Mouse (Mus musculus) limb, embryonic 15.5 days (tissue): ENCODE results near the gene Cuedc1. TPM values are rescaled to one million over a fixed set of nuclear protein-coding genes. Genes with fewer than 3 reads are reported as not detected.

Experiments
- ATAC-seq: fragments of 200-750 bp; cut with Nextera tagmentation; 2 replicates; pipeline ENCODE4 v1.8.0; 2017; ENCODE audit warnings: low read depth, moderate TSS enrichment; ENCODE audit not compliant: insufficient number of reproducible peaks, low FRiP score, low TSS enrichment
- H3K27ac ChIP-seq: fragments of 300-500 bp; sonication (generic); 2 replicates; pipeline ENCODE4 v1.5.1; 2015; ENCODE audit warnings: moderate library complexity, mild to moderate bottlenecking, inconsistent platforms
- H3K27me3 ChIP-seq: fragments of 300-500 bp; sonication (generic); 2 replicates; pipeline ENCODE4 v1.6.1; 2015; ENCODE audit warnings: inconsistent platforms
- H3K36me3 ChIP-seq: fragments of 300-500 bp; sonication (generic); 2 replicates; pipeline ENCODE4 v1.6.1; 2015; ENCODE audit warnings: inconsistent platforms
- H3K4me1 ChIP-seq: fragments of 300-500 bp; sonication (generic); 2 replicates; pipeline ENCODE4 v1.6.1; 2015; ENCODE audit warnings: inconsistent platforms
- H3K4me2 ChIP-seq: fragments of 300-500 bp; sonication (generic); 2 replicates; pipeline ENCODE4 v1.6.1; 2015; ENCODE audit warnings: mild to moderate bottlenecking, inconsistent platforms
- H3K4me3 ChIP-seq: fragments of 300-500 bp; sonication (generic); 2 replicates; pipeline ENCODE4 v1.5.1; 2015; ENCODE audit warnings: mild to moderate bottlenecking, inconsistent platforms
- H3K9ac ChIP-seq: fragments of 300-500 bp; sonication (generic); 2 replicates; pipeline ENCODE4 v1.6.1; 2015; ENCODE audit warnings: inconsistent platforms
- H3K9me3 ChIP-seq: fragments of 300-500 bp; sonication (generic); 2 replicates; pipeline ENCODE4 v1.6.1; 2016; ENCODE audit warnings: inconsistent platforms
- WGBS: fragments of 180-500 bp; shearing (Covaris S2); methylation state at CpG from one replicate; pipeline ENCODE4 v1.1.7; 2015; 5-methylcytosine and 5-hydroxymethylcytosine counted together
- polyA plus RNA-seq: library from polyadenylated mRNA; unstranded; fragments of >200 nt; fragmentation: Nextera tagmentation; extraction: Ambion mirVana; gene quantifications from 2 replicates; pipeline ENCODE4 v1.2.1, GENCODE M21; 2015

The Cuedc1 gene
- polyA plus RNA-seq, 1 experiment from 2014 or later: 32.1 TPM

DNA sequence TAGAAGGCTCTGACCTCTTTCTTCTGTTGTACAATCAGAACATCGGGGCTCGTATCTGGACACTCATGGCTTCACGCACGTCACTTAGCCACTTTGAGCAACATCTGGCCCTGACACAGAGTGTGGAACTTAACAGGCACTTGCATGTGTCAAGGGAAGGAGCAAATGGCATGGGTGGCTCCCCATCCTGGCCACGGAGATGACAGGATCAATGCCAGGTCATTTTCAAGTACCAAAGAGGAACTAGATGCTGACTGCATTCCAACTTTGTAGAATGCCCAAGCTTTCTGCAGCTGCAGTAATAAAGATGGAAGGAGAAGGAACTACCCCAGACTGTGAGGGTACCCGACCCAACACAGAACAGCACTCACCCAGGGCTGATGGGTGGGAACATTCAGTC lies 120.3 kb downstream of the Cuedc1 start:
- 77% methylated on average over 6 of the region's 6 CpGs for WGBS
- Histone ChIP-seq H3K36me3 (no peaks in the 10 kb centered on the region), H3K4me2 (no peak overlapping the region), H3K27me3 (no peaks in the 10 kb centered on the region), H3K27ac (no peak overlapping the region), H3K9me3 (no peaks in the 10 kb centered on the region), H3K4me3 (no peak overlapping the region), H3K9ac (no peak overlapping the region), H3K4me1 (peaks cover 8% of the 10 kb centered on the region)
- no peak for ATAC-seq

DNA sequence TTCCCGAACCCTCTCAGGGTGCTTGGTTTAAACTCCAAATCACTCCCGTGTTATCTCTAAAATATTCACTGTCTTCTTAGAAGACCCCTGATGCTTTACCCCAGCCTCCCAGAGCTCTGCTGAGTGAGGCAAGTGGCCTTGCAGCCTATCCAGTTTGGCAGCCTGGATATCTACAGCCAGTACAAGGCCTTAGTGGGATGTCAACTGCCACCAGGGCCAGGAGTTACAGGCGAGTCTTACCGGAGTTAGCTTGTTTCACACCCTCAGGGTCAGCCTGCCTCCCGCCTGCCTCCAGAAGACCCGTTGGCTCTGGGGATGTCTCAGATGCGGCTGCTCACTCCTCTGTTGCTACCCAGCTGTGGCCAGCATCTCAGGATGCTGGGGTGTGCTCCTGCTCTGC lies 120.7 kb downstream of the Cuedc1 start:
- ATAC-seq: no peak

DNA sequence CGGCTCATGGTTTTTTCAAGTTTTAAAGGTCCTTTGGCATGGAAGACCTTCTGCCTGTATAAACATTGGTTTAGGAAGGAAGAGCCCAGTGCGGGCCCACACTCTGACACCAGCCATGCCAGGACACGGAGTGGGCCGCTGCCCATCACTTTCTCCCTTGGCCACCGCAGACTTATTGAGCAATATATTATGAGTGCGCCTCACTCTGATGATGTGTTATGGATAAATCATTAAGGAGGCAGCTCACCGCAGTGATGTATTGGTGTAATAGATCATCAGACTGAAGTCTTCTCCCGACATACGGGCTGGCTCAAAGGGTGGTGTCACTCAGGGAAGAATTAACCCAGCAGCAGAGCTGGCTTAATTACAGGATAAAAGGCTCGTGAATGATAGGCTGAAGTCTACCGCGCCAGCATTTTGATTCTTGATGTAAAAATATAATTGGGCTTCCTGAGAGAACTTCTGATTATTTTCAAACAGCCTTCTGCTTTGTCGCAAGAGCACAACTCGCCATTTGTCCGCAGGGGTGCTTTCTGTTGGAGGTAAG lies 124.1 kb downstream of the Cuedc1 start:
- Histone ChIP-seq H3K36me3 (no peaks in the 10 kb centered on the region), H3K9me3 (no peaks in the 10 kb centered on the region), H3K27ac (no peak overlapping the region), H3K27me3 (no peaks in the 10 kb centered on the region), H3K4me1 (no peaks in the 10 kb centered on the region), H3K4me3 (no peak overlapping the region), H3K4me2 (no peak overlapping the region), H3K9ac (no peak overlapping the region)
- no peak for ATAC-seq
- 83% methylated on average over 15 of the region's 15 CpGs for WGBS

More for the DNA sequence above, 120.7 kb downstream of the Cuedc1 start:
- Histone ChIP-seq H3K4me3 (no peak overlapping the region), H3K9me3 (no peaks in the 10 kb centered on the region), H3K27me3 (no peaks in the 10 kb centered on the region), H3K9ac (no peak overlapping the region), H3K4me2 (no peak overlapping the region), H3K27ac (no peak overlapping the region), H3K4me1 (peaks cover 8% of the 10 kb centered on the region), H3K36me3 (no peaks in the 10 kb centered on the region)
- 49% methylated on average over 7 of the region's 7 CpGs for WGBS

DNA sequence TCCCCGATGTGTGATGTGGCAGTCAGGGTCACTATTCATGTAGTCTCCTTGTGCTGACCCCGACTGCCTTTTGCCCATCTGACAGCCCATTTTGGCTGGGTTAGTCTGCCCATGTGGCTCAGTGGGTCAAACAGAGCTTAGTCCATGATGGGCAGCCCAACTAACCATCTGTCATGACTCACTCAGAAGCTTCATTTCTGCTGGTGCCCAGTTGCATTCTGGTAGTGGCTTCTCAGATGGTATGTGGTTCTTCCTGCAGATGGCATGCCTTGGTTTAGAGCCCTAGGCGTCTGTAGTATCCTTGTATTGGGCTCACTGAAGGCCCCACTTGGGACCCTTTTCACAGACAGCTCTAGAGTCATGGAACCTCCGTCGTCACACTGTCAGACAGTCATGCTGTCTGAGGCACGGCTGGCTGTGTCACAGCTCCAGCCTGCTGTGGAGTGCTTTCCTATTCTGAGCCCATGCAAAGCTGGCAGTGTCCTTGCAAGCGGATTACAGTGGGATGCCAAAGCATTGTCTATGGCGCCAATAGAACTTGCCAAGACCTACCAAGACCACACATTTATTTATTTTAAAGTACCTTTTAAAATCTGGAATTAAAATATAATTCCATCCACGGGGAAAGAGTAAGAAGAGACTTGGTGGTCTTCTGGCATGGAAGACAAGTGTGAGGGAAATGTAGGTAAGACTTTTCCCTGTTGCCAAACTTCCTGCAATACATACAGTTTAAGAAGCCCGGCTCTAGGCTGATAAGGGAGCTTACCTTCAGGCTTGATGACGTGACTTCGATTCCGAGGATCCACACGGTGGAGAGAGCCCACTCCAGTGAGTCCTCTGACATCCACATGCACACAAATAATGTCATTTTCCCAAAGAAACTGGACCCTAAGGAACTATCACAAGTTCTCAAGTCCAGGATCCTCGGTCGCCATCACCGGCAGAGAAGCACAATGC lies 129.4 kb downstream of the Cuedc1 start:
- 90% methylated on average over 17 of the region's 17 CpGs for WGBS
- no peak overlapping the region for H3K4me3 ChIP-seq
- no peaks in the 10 kb centered on the region for H3K27me3 ChIP-seq
- no peak for ATAC-seq
- no peaks in the 10 kb centered on the region for H3K36me3 ChIP-seq
- H3K9me3 ChIP-seq: no peaks in the 10 kb centered on the region
- H3K4me1 ChIP-seq: 0 out of 2 replicates have a peak, but pooled peaks cover 3% of the 10 kb centered on the region
- no peak overlapping the region for H3K9ac ChIP-seq
- H3K4me2 ChIP-seq: no peak overlapping the region
- no peak overlapping the region for H3K27ac ChIP-seq

DNA sequence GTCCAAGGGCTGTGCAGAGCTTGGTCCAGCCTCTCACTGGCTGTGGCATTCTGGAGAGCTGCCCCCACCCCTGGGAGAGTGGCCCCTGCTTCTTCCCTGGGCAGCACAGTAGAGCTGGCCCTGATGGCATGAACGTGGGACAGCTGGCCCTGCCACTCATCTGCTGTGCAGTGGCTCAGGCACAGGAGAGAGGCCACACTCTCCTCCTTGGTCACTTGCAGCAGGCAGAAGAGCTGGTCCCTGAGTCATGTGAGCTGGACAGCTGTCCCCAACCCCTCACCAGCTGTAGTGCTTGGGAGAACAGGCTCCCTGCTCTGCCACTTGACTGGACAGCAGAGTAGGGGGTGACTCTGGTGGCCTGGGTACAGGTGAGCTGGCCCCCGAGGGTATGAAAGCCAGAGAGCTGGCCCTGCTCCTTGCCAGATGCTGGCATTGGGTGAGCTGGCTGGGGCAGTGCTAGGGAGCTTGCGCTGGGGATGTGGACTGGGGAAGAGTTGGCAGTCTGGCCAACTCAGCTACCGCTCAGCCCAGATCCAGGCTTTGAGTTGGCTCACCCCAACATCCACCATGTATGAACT lies 133.4 kb downstream of the Cuedc1 start:
- Histone ChIP-seq H3K36me3 (no peaks in the 10 kb centered on the region), H3K4me3 (no peak overlapping the region), H3K4me1 (peaks cover 32% of the 10 kb centered on the region), H3K9ac (no peak overlapping the region), H3K9me3 (no peaks in the 10 kb centered on the region), H3K27me3 (no peaks in the 10 kb centered on the region), H3K27ac (0 out of 2 replicates have a peak overlapping the region, but pooled peaks have one; percentile 7), H3K4me2 (no peak overlapping the region)
- ATAC-seq: peak; percentile 76
- 76% methylated on average over 4 of the region's 4 CpGs for WGBS

DNA sequence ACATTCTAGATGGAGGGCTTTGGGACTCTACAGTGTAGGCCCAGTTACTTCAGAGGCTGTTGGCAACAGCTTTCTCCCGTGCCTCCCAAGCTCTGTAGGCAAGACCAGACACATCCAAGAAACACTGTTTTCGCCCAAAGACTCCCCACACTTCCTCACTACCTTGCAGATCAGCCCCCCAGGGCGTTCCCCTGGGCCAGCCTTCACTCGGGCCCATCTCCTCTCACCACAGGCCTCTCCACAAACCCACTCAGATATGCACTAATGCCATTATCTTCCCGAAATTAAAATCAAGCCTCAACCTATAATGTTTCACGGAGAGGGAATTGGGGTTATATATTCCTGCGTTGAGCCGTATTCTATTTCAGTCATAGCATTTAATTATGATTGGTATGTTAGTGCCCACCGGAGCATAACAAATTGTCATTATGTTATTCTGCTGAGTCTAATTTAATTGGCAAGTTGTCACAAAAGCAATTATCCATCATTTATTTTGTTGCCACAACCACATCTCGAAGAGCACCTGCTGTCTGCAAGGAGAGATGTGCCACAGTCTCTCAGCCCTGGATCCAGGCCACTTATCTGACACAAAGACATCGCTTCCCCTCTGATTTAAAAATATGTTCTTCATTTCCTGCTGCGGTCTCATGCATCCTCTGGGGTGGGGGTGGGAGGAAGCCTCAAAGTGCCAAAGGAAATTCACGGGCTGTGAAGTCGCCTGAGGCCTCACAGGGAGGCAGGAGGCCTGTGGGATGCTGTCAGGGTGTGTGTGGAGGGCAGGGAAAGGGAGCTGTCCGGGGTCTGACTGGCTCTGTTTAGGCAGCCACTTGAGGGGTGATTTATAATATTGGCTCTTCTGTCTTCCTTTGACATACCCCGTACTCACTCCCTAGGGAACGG lies 135.9 kb downstream of the Cuedc1 start:
- peaks cover 32% of the 10 kb centered on the region for H3K4me1 ChIP-seq
- H3K4me3 ChIP-seq: no peak overlapping the region
- H3K36me3 ChIP-seq: no peaks in the 10 kb centered on the region
- no peak overlapping the region for H3K4me2 ChIP-seq
- H3K9me3 ChIP-seq: no peaks in the 10 kb centered on the region
- no peak overlapping the region; the same call in 1 of the 2 replicates for H3K27ac ChIP-seq
- 30% methylated on average over 17 of the region's 17 CpGs for WGBS
- H3K9ac ChIP-seq: no peak overlapping the region
- ATAC-seq: no peak
- no peaks in the 10 kb centered on the region for H3K27me3 ChIP-seq

DNA sequence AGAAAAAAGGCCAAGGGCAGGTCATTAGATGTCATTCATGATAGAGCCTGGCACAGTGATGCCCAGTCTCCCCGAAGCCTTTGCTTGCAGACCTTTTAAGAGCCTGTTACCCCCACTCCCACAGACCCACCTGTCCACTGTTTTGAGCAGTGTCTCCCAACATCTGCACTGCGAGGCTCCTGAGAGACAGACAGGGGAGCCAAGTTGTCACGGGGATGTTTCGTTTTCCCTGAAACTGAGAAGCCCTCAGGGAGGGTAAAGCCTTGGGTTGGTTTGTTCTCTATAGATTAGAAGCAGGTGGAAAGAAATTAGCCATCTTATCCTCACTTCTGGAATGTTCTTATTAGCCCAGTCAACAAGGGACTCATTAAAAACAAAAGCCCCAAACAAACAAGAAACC lies 136.9 kb downstream of the Cuedc1 start:
- no peaks in the 10 kb centered on the region for H3K36me3 ChIP-seq
- ATAC-seq: no peak
- 20% methylated on average over 4 of the region's 4 CpGs for WGBS
- peaks cover 32% of the 10 kb centered on the region for H3K4me1 ChIP-seq
- no peak overlapping the region for H3K4me2 ChIP-seq
- H3K4me3 ChIP-seq: no peak overlapping the region
- H3K27ac ChIP-seq: no peak overlapping the region
- H3K27me3 ChIP-seq: no peaks in the 10 kb centered on the region
- H3K9ac ChIP-seq: no peak overlapping the region
- H3K9me3 ChIP-seq: no peaks in the 10 kb centered on the region

DNA sequence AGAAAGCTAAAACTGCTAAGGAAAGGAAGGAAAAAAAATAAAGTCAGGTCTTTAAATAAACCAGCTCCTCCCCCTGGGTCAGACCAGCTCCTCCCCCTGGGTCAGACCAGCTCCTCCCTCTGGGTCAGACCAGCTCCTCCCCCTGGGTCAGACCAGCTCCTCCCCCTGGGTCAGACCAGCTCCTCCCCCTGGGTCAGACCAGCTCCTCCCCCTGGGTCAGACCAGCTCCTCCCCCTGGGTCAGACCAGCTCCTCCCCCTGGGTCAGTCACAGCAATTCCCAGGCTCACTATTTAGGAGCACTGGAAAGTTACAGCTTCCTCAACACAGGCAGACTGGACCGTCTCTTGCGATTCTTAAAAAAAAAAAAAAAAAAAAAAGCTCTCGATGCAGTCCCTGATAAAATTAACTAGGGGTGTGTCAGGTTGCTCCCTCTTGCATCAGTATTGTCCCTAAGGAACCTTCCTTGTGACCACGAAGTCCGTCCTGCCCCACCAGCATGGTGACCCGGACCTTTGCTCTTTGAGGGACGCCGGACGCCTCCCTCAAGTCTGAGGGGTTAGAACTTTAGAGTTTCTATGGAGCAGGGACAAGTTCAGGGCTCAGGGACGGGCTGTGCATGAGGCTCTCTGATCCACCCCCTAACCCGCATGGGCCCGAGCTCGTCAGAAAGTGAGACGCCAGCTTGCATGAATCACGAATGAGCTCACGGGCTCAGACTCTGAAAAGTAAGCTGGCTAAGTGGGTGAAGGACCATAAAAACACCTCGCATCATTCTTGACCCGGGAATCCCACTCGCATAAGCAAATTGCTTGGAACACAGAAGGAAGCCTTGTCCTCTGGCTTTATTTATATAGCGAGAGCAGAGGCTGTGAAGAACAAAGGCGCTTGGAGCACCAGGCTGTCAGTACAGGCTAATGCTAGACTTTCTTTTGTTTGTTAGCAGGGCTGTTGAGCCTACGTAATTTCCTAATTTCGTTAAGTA lies 137.7 kb downstream of the Cuedc1 start:
- no peak for ATAC-seq
- Histone ChIP-seq H3K4me2 (peak overlapping the region; percentile 29; the same call in 1 of the 2 replicates), H3K9ac (no peak overlapping the region), H3K9me3 (no peaks in the 10 kb centered on the region), H3K27ac (no peak overlapping the region), H3K4me3 (no peak overlapping the region), H3K4me1 (peaks cover 34% of the 10 kb centered on the region), H3K36me3 (no peaks in the 10 kb centered on the region), H3K27me3 (no peaks in the 10 kb centered on the region)
- WGBS: 15% methylated on average over 23 of the region's 23 CpGs

DNA sequence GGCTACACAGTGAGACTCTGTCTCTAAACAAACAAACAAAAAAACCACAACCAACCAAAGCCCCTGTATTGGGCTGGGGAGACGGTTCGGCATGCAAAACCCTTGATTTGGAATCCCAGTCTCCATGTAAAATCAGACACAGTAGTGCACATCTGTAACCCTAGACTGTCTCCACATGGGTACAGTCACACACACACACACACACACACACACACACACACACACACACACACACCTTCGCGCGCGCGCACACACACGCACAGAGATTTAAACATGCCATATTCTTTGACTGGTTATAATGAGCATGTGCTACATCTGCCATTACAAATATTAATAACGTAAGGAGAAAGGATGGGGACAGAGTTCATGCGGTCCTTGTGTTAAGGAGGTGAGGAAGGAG lies 142.4 kb downstream of the Cuedc1 start:
- ATAC-seq: no peak
- H3K9ac ChIP-seq: no peak overlapping the region
- H3K36me3 ChIP-seq: no peaks in the 10 kb centered on the region
- no peak overlapping the region for H3K4me3 ChIP-seq
- no peaks in the 10 kb centered on the region for H3K27me3 ChIP-seq
- no peaks in the 10 kb centered on the region for H3K9me3 ChIP-seq
- no peak overlapping the region for H3K27ac ChIP-seq
- WGBS: 71% methylated on average over 10 of the region's 10 CpGs
- peaks cover 19% of the 10 kb centered on the region for H3K4me1 ChIP-seq
- H3K4me2 ChIP-seq: no peak overlapping the region

DNA sequence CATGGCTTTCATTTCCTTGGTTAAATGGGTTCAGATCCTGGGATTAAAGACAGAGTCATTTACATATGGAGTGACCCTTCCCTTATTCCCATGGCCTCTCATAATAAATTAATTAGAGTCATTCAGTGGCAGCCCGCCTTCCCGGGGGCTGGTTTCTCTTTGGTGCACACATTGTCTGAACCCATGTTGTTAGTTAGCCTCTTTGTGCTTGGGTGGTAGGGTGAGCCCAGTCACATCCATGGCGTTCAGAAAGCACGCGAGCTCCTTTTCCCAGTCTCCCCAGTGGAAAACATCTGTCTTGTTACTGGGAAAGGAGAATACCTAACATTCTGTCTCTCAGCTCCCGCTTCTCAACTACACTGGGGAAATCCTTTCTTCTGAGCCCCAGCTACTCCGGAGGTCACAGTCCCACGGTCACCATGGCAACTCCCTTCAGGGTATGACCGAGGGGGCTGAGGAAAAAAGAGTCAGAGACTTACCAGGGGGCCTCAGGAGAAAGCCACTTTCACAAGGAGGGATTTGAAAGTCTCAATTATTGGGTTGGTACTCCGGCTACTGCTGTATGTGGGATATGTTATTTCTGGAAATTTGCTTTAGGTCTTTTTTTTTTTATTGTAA lies 143.0 kb downstream of the Cuedc1 start:
- H3K4me1 ChIP-seq: peaks cover 13% of the 10 kb centered on the region
- ATAC-seq: no peak
- H3K36me3 ChIP-seq: no peaks in the 10 kb centered on the region
- 13% methylated on average over 10 of the region's 10 CpGs for WGBS
- 0 out of 2 replicates have a peak overlapping the region, but pooled peaks have one; percentile 28 for H3K27ac ChIP-seq
- H3K4me3 ChIP-seq: no peak overlapping the region
- no peaks in the 10 kb centered on the region for H3K27me3 ChIP-seq
- H3K9ac ChIP-seq: no peak overlapping the region
- no peaks in the 10 kb centered on the region for H3K9me3 ChIP-seq
- H3K4me2 ChIP-seq: no peak overlapping the region
